Mouse (Mus musculus) ovary, postnatal 10 days (tissue): Measurements from ENCODE around the gene Alg1.
A peak's percentile ranks its signal among the peaks of the same experiment; 100 is the strongest.
"Not testable (repeated sequence)": the region's sequence is repeated elsewhere in the genome, so short reads cannot be mapped to it uniquely, and the experiment has no call there.

Experiments used
- DNase-seq: peaks from one replicate; pipeline ENCODE4 v3.0.0; 2022; ENCODE audit warnings: low spot score

Gene Alg1

GRCm38 (mm10) chr16:5233418-5234313 lies at the start of gene Alg1:
Gene Alg1 (plus strand): TSS chr16:5233621.
- peak; percentile 74 for DNase-seq

DNA sequence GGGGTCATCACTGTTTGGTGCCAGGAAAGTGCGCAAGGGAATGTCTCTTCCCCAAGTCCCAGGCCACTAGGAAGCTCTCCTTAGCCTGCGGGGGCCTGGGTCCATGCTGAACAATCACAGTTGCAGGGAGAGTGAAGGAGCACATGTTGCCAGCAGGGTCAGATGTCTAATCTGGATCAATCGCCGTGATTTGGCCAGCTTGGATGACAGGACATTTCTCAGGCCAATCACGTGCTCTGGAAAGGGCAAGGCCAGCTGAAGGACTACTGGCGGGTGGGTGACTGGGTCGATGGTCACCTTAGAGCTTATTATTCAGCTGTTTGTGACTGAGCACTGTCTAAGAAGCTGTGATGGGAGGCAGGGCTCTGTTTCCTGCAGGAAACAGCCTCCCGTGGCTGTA lies 49.3 kb upstream of the Alg1 start:
- no peak for DNase-seq

GRCm38 (mm10) chr16:5184956-5185355 lies 48.5 kb upstream of the Alg1 start:
- DNase-seq = no peak

- DNase-seq = no peak
Measured at GRCm38 (mm10) chr16:5185691-5186090, 47.7 kb upstream of the Alg1 start.

DNA sequence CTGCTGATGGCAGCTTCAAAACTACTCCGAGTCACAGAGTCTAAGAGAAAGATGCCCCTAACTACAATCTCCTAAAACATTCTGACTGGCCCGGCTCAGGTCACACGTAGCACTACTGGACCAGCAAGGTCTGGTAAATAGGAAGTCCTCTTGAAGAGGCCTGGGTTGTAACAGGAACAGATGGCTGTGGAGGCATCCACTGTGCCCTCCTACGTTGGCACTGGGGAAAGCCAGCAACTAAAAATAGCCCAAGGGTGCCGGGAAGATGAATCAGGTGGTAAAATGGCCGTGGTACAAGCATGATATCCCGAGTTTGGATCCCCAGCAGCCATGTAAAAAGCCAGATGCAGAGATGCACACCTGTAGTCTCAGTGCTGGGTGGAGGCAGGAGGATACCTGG lies 47.2 kb upstream of the Alg1 start:
- no peak for DNase-seq

DNA sequence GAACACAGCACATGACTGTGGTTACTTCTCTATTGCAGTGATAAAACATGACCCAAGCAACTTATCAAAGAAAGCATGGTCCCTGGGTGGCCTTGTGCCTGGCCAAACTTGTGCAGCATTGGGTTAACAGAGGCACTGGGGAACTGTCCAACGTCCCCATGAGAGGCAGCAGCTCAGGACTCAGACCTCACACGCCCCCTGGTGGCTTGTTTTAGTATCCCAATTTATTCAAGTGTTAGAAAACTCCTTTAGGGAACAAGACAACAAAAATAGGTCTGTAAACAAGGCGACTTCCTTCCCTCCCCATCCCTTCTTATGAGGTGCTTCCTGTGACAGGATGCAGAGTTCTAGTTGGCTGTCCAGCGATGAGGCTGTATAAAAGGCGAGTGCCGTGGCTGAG lies 38.3 kb upstream of the Alg1 start:
- no peak for DNase-seq

DNA sequence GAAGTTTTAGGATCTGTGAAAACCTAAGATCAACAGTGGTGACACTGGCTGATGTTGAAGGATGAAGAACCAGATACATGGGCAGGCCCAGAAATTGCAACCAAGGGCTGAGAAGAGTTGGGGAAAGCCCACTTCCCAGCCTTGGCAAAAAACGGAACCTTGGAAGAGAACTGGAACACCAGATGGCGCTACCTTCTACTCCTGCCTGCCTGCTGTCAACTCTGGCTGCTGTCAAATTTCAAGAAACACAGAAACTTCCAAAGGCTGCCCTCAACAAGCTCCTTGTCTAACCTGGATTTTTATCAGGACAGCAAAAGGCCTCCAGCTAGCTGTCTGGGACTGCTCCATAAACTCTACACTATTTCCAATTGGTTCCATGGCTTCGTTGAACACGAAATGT lies 30.7 kb upstream of the Alg1 start:
- DNase-seq = no peak

- no peak for DNase-seq
Measured at GRCm38 (mm10) chr16:5203200-5203599, 30.2 kb upstream of the Alg1 start.

- peak; percentile 48 for DNase-seq
Measured at GRCm38 (mm10) chr16:5203668-5204433, 29.6 kb upstream of the Alg1 start, which contains the start of gene Nagpa. Gene Nagpa (minus strand): TSS chr16:5204012.

DNA sequence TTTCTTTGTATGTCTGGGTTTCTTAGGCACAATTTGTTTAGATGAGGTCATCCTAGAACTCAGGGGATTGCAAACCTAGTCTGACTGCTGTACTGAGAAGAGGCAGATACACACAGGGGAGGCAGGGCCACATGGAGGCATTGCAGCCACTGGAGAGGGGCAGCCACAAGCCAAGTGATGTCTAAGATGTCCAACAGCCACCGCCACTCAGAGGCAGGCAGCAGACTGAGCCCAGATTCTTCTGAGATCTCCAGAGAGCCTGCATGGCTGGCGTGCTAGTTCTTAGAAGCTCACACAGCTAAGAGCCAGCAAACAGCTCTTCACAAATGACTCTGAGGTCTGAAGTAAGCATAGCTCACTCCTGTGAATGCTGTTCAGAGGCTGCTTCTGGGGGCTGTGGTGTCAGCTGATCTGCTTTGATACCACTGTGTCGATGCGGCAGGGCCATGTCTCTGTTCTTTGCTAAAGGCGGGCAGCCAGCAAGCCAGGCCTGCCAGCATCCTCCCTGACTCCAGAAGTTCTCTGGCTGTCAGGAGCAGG lies 27.9 kb upstream of the Alg1 start:
- no peak for DNase-seq

DNA sequence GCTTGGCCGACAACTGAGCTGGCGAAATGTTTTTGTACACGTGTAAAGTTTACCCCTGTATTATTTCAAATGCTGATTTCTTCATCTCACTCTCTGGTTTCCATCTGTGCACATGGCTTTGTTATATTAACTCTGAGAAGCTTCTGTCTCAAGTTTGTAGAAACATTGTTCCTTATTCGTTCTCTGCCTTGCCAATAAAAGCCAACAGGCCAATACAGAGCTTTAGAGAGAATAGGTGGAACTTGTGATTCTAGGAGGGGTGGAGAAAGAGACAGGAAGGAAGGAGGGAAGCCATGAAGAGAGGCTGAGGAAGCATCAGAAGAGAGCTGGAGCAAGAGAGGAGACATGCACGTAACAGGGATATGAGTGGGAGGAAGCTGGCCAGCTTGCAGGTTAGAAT lies 27.4 kb upstream of the Alg1 start:
- no peak for DNase-seq

DNA sequence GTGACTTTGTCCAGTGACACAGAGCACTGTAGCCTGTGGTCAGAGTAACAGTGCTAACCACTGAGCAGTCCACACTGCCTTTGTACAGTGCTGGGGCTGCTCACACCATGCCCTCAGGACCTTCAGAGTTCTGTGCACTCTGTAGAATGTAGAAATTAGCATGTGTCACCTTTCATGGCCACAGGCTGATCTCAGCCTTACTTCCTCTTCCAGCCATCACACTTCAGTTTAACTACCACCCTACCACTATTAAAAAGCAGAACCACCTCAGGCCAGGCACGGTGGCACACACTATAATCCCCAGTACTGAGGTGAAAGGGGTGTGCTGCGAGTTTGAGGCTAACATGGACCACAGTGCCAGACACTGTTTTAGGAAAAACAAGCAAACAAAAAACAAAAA lies 23.1 kb upstream of the Alg1 start:
- no peak for DNase-seq

DNA sequence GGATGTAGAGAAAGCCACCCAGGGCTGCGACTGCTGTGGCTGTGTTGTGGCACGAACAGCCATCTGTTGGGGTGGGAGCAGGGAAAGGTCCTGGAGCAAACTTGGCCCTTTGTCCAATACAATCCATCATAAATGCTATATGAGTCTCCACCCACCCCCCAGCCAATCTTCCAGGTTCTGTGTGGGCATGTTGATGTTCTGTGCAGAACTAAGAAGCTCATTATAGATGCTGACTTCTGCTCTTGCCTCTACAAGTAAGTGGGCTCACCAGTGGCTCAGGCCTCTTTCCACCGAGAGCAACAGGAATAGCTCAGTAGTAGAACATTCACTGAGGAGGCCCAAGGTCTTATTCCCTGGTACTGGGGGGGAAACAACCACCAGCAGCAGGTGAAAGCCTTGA lies 21.3 kb upstream of the Alg1 start:
- no peak for DNase-seq

GRCm38 (mm10) chr16:5214126-5214525 lies 19.3 kb upstream of the Alg1 start:
- DNase-seq = no peak

DNA sequence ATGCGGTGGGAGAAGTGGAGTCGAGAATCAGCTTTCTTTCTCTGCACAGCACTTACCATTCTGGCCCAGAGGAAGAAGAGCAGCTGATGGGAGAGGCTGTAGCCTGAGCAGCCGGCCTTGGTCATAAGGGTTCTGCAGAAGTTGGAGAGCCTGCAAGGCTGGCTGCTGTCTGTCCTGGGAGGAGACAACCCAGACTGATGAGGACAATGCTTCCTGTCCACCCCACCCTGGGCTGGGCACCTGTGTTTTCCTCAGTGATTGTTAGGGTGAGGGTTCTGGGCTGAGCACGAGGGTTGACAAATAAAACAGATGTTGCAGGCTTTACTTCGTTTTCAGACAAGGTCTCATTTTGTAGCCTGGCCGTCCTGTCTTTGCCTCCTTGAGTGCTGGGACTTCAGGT lies 16.7 kb upstream of the Alg1 start:
- DNase-seq = no peak

DNA sequence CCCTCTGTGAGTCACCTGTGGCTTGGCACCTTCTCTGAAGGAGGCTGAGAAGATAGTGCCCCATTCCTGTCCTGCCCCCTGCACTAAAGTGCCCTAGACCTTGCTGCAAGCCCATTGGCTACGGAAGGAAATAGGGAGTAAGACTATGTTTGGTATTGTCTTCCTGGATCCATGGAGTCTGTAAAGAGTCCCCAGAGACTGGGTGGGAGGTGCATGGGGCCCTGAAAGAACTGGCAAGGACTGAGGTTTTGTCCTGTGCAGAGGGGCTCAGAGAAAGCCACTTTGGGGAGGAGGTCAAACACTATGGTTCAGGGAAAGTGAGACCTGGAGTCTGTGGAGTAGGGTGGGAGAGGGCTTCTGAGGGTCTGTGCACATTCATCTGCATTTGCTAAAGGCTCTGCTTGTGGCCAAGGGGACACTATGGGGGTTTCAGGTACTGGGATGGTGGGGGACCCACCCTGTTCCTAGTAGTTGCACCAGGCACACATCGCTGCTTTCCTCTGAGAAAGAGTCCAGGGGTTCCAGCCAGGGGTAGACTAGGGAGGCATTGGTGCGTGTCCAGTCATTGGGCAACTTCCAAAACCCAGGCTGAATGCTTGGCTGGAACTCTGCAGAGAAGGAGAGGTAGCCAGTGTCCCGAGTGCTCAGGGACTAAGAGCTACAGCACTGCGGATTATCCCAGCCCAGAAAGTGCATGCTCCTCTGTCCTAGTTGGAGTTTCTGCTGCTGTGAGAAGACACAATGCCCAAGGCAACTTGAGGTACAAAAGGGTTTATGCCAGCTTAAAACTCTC lies 15.9 kb upstream of the Alg1 start:
- DNase-seq = no peak

GRCm38 (mm10) chr16:5221403-5221802 lies 12.0 kb upstream of the Alg1 start:
- DNase-seq = no peak

GRCm38 (mm10) chr16:5222140-5222539 lies 11.3 kb upstream of the Alg1 start, which contains the start of gene AU021092:
Gene AU021092 (minus strand): TSS chr16:5222299.
- DNase-seq = no peak

GRCm38 (mm10) chr16:5226534-5226933 lies 6.9 kb upstream of the Alg1 start:
- not testable (repeated sequence) for DNase-seq

DNA sequence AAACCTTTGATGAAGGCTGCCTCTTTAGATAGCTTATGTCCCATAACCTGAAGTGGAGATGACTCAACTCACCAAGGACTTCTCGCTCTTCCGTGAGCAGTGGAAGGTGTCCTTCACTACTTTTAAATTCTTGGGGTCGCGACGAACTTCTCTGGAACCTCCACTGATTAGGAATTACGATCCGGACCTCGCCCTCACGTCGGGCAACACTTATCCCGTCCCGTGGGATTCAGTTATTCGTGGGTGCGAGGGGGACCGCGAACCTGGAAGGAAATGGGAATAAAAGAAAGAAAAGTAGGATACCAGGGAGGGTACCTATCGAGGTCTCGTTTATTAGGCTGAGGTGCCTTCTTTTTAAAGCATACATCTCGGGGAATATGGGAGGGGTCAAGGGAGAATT lies 5.9 kb upstream of the Alg1 start:
- DNase-seq = not testable (repeated sequence)

DNA sequence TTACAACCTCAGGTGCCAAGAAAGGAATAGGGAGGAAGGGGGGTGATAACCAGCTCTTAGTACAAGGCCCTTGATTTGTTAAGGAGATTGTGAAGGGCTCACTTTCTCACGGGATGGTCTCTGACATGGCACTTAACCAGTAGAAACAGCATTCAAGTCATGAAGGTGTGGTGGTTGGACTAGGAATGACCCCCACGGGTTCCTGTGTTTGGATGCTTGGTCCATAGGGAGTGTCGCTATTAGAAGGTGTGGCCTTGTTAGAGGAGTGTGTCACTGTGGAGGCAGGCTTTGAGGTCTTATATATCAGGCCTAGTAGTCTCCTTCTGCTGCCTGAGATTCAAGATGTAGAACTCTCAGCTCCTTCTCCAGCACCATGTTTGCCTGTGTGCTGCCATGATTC lies 5.3 kb upstream of the Alg1 start:
- DNase-seq = not testable (repeated sequence)

- DNase-seq = no peak
Measured at GRCm38 (mm10) chr16:5232982-5233381, 439 bp upstream of the Alg1 start.
